In the genomic region with DNA sequence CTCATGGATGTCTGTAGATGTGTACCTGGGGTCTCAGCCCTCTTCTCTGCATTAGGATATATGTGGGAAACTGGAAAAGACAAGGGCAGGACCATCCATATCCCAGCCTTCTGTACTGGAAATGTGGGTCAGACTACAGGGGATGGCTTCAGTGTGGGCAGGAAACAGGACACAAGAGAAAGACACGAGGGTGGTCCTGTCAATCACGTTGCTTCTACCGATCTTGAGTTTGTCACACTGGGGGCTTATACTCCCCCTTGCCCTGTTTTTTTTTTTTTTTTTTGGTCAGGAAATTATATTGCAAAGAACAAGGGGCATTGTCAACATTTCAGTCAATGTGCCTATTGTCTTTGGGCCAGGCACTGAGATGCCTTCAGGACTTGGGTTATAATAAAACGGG, we compare ENCODE assay signal across 16 mouse cellular contexts. TPM values are rescaled to one million over a fixed set of nuclear protein-coding genes. Genes with fewer than 3 reads are reported as not detected.
"Had no signal": no experiment of that assay in that cellular context is flagged by ENCODE, and none has a peak within 500 bp of the region (broad histone marks: within the 10 kb centered on the region; RNA-seq: fewer than 3 reads in every experiment).

No protein-coding gene starts in this region.

- H3K4me2 ChIP-seq: liver, embryonic 11.5 days; liver, embryonic 15.5 days; lung, embryonic 14.5 days; midbrain, embryonic 12.5 days; neural tube, embryonic 15.5 days had no signal

- DNase-seq: kidney, postnatal 25 days; lung, embryonic 14.5 days; lung, postnatal 10 days; lung, postnatal 4 days; right cerebral cortex, postnatal 4 days; spleen, adult 18-20 months; thymus, adult 18-20 months; thymus, postnatal 14 days had no signal

- H3K36me3 ChIP-seq: limb, embryonic 10.5 days; liver, embryonic 15.5 days; midbrain, embryonic 12.5 days; neural tube, embryonic 15.5 days had no signal

- H3K27ac ChIP-seq: left cerebral cortex, adult 2 months; limb, embryonic 10.5 days; liver, embryonic 15.5 days; midbrain, embryonic 12.5 days; neural tube, embryonic 15.5 days had no signal

- H3K9ac ChIP-seq: liver, embryonic 15.5 days; midbrain, embryonic 12.5 days; neural tube, embryonic 15.5 days had no signal

- H3K9me3 ChIP-seq: limb, embryonic 10.5 days; liver, embryonic 15.5 days; midbrain, embryonic 12.5 days; neural tube, embryonic 15.5 days had no signal

- H3K4me1 ChIP-seq: liver, embryonic 15.5 days had no signal

- H3K27me3 ChIP-seq: neural tube, embryonic 15.5 days had no signal

- ATAC-seq: midbrain, embryonic 16.5 days had no signal

- H3K4me3 ChIP-seq: left cerebral cortex, adult 2 months; limb, embryonic 10.5 days; liver, embryonic 15.5 days; midbrain, embryonic 12.5 days; neural tube, embryonic 15.5 days had no signal

RNA-seq across cellular contexts. Expression of gene Tnnt2, which starts 2.5 kb away (rescaled TPM):
- total RNA-seq: megakaryocyte, adult 5-6 weeks had no signal

RNA-seq across cellular contexts. Expression of gene Lad1, which starts 20.2 kb away (rescaled TPM):
- total RNA-seq: megakaryocyte, adult 5-6 weeks had no signal
